Mouse (Mus musculus) heart, embryonic 10.5 days (tissue): ENCODE measurements around the gene Tsc22d2. TPM values are rescaled to one million over a fixed set of nuclear protein-coding genes. Genes with fewer than 3 reads are reported as not detected.

Experiments
- DNase-seq: peaks from one replicate; pipeline ENCODE4 v3.0.0-alpha.2; 2017; ENCODE audit warnings: low spot score
- H3K27ac ChIP-seq: fragments of 300-500 bp; sonication (generic); 2 replicates; pipeline ENCODE4 v1.5.1; 2016; ENCODE audit warnings: mild to moderate bottlenecking
- H3K27me3 ChIP-seq: fragments of 300-500 bp; sonication (generic); 2 replicates; pipeline ENCODE4 v1.6.1; 2016; ENCODE audit warnings: mild to moderate bottlenecking; ENCODE audit not compliant: poor library complexity, insufficient read depth, severe bottlenecking
- H3K36me3 ChIP-seq: fragments of 300-500 bp; sonication (generic); 2 replicates; pipeline ENCODE4 v1.6.1; 2016; ENCODE audit warnings: mild to moderate bottlenecking, moderate library complexity
- H3K4me1 ChIP-seq: fragments of 300-500 bp; sonication (generic); 2 replicates; pipeline ENCODE4 v1.6.1; 2016; ENCODE audit warnings: mild to moderate bottlenecking
- H3K4me3 ChIP-seq: fragments of 300-500 bp; sonication (generic); 2 replicates; pipeline ENCODE4 v1.5.1; 2016; ENCODE audit warnings: mild to moderate bottlenecking, moderate library complexity
- H3K9me3 ChIP-seq: fragments of 300-500 bp; sonication (generic); 2 replicates; pipeline ENCODE4 v1.6.1; 2016; ENCODE audit warnings: mild to moderate bottlenecking, moderate library complexity
- WGBS: fragments of 180-500 bp; shearing (Covaris S2); methylation state at CpG from one replicate; pipeline ENCODE4 v1.1.7; 2016; 5-methylcytosine and 5-hydroxymethylcytosine counted together
- polyA plus RNA-seq: library from polyadenylated mRNA; unstranded; fragments of >200 nt; fragmentation: Nextera tagmentation; extraction: Ambion mirVana; gene quantifications from 2 replicates; pipeline ENCODE4 v1.2.1, GENCODE M21; 2016

Tsc22d2 gene
- polyA plus RNA-seq, 1 experiment from 2014 or later = 12.2 TPM

- no peaks in the 10 kb centered on the region for H3K36me3 ChIP-seq
- no peak overlapping the region for H3K27ac ChIP-seq
- no peak overlapping the region for H3K4me3 ChIP-seq
- H3K4me1 ChIP-seq = no peaks in the 10 kb centered on the region
- 80% methylated on average over 7 of the region's 7 CpGs for WGBS
- H3K9me3 ChIP-seq = no peaks in the 10 kb centered on the region
- H3K27me3 ChIP-seq = no peaks in the 10 kb centered on the region
- no peak for DNase-seq
Measured at GRCm38 (mm10) chr3:58508020-58508750, 93.7 kb downstream of the Tsc22d2 start.

- Histone ChIP-seq H3K27me3 (no peaks in the 10 kb centered on the region), H3K9me3 (no peaks in the 10 kb centered on the region), H3K36me3 (no peaks in the 10 kb centered on the region), H3K4me3 (no peak overlapping the region), H3K27ac (no peak overlapping the region), H3K4me1 (no peaks in the 10 kb centered on the region)
- no peak for DNase-seq
Measured at GRCm38 (mm10) chr3:58511581-58511980, 97.1 kb downstream of the Tsc22d2 start.

- DNase-seq = no peak
- Histone ChIP-seq H3K27me3 (no peaks in the 10 kb centered on the region), H3K27ac (no peak overlapping the region), H3K36me3 (no peaks in the 10 kb centered on the region), H3K4me1 (no peaks in the 10 kb centered on the region), H3K4me3 (no peak overlapping the region), H3K9me3 (no peaks in the 10 kb centered on the region)
- WGBS = 76% methylated on average over 3 of the region's 3 CpGs
Measured at GRCm38 (mm10) chr3:58512740-58513139, 98.2 kb downstream of the Tsc22d2 start.

- 80% methylated on average over 4 of the region's 4 CpGs for WGBS
- Histone ChIP-seq H3K27me3 (no peaks in the 10 kb centered on the region), H3K36me3 (no peaks in the 10 kb centered on the region), H3K27ac (no peak overlapping the region), H3K9me3 (no peaks in the 10 kb centered on the region), H3K4me1 (no peaks in the 10 kb centered on the region), H3K4me3 (no peak overlapping the region)
- DNase-seq = no peak
Measured at GRCm38 (mm10) chr3:58513483-58513882, 99.0 kb downstream of the Tsc22d2 start.

GRCm38 (mm10) chr3:58515947-58516601 is 101.6 kb downstream of the Tsc22d2 start:
- H3K36me3 ChIP-seq = peaks cover 8% of the 10 kb centered on the region
- H3K4me3 ChIP-seq = no peak overlapping the region
- H3K27me3 ChIP-seq = no peaks in the 10 kb centered on the region
- no peaks in the 10 kb centered on the region for H3K9me3 ChIP-seq
- no peak for DNase-seq
- 65% methylated on average over 1 of the region's 1 CpGs for WGBS
- H3K27ac ChIP-seq = no peak overlapping the region
- H3K4me1 ChIP-seq = peaks cover 8% of the 10 kb centered on the region; the same call in 1 of the 2 replicates

Other genes with a start within 250 kb of the Tsc22d2 start
- 45.2 and 47.5 TPM in 2 replicates for gene Eif2a, start 111.1 kb downstream of the Tsc22d2 start, polyA plus RNA-seq
- 121 and 141 TPM in 2 replicates for gene Serp1, start 111.2 kb downstream of the Tsc22d2 start, polyA plus RNA-seq
- 15.5 and 17.1 TPM in 2 replicates for gene Selenot, start 161.9 kb downstream of the Tsc22d2 start, polyA plus RNA-seq
- 0.06 TPM in 1 of 2 replicates, not detected in the other for gene Erich6, start 222.5 kb downstream of the Tsc22d2 start, polyA plus RNA-seq